Mouse (Mus musculus): ENCODE data around the gene Metap2. TPM values are rescaled to one million over a fixed set of nuclear protein-coding genes. Genes with fewer than 3 reads are reported as not detected.

Gene Metap2
- polyA plus RNA-seq (2015; fragmentation: Nextera tagmentation; extraction: Ambion mirVana): 171 and 175 TPM in 2 replicates

DNA sequence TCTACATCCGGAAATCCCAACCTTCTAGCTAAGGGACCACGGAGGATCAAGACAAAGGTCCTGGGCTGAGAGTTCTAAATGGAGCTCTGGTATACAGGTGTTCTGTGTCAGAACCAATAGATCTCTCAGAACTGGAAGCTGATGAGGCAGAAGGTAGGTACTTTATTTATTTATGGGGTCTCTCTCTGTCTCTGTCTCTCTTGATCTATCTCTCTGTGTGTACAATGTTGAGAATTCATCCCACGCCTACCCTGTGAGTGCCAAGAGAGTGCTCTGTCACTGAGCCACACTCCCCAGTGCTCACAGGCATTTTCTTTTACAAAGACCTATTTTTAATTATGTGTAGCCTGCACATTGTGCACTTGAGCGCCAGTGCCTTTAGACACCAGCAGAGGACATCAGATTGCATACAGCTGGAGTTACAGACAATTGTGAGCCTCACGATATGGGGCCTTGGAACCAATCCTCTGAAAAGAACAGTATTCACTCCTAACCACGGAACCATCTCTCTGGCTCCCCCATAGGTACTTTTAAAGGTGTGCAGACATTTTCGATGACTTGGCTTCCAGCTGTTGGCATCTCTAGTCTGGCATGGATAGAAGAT lies at the start of gene Metap2:
Gene Metap2, minus strand, starts transcription at position 51 of the 604 bp plus-strand sequence.
- no peak within 1 kb of the TSS for H3K27ac ChIP-seq (replicated peaks)
- no peaks in the 10 kb centered on the region for H3K9me3 ChIP-seq
- H3K4me3 ChIP-seq: no peak within 1 kb of the TSS
- H3K4me2 ChIP-seq: no peak within 1 kb of the TSS
- no peaks in the 10 kb centered on the region for H3K4me1 ChIP-seq (replicated peaks)
- 67% methylated on average over 7 of the region's 7 CpGs for WGBS
- H3K36me3 ChIP-seq: no peaks in the 10 kb centered on the region
- no peaks in the 10 kb centered on the region for H3K27me3 ChIP-seq
- no peak for ATAC-seq (ENCODE audit: low read depth)
- no peak within 1 kb of the TSS for H3K9ac ChIP-seq

DNA sequence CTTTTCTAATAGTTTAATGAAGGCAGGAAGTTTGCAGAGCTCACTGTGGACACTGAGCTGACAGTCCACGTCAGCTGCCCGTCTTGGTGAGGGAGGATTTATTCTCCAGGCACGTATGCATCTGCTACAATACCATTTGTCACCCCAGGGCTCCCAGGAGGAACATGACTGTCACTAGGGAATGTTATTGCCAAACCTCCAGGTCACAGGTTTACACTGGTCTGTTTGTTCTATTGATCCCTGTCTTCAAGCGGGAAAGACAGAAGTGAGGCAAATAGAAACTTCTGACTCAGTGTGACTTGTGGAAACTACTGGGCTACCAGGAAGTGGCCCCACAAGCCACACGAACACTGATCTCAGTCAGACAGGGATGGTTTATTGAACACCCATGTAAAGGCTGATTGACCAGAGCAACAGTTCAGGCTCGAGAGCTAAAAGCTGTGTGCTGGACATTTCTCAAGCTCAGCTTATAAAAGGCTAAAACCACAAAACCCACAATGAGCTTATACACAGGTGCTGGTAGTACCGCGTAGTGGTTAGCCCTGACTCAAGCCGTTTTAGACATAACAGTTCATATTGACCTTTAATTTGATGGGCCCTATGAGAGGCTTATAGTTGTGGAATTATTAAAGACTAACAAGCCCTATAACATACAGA lies 49.1 kb upstream of the Metap2 start:
- 53% methylated on average over 9 of the region's 9 CpGs for WGBS
- no peak for ATAC-seq (ENCODE audit: low read depth)
- 0 out of 2 replicates have a peak overlapping the region, but pooled peaks have one; percentile 13 for H3K27ac ChIP-seq (replicated peaks)

DNA sequence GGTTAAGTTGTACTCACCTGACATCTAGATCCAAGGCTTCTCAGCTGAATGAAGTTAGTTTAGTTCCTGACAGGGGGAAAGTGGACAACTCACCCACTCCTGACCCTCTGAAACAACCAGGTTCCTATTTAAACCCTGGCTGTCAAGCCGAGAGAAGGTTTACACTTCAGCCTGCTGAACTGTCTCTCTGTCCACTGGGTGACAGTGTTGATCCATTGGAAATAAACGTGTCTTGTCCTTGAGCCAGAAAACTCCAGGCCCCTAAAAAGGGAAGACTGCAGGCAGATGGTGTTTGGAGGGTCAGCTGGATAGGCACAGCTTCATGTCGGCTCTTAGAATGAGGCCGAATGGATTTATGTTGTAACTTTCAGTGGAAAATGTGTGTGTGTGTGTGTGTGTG lies 48.5 kb upstream of the Metap2 start:
- Histone ChIP-seq H3K27me3 (no peaks in the 10 kb centered on the region), H3K4me1 (replicated peaks) (peaks cover 27% of the 10 kb centered on the region), H3K9ac (no peak overlapping the region), H3K9me3 (no peaks in the 10 kb centered on the region), H3K4me2 (no peak overlapping the region), H3K4me3 (no peak overlapping the region), H3K36me3 (no peaks in the 10 kb centered on the region), H3K27ac (replicated peaks) (0 out of 2 replicates have a peak overlapping the region, but pooled peaks have one; percentile 13)
- 0 out of 2 replicates have a peak, but pooled peaks have one; percentile 59 for ATAC-seq (ENCODE audit: low read depth)
- 18% methylated on average over 4 of the region's 4 CpGs for WGBS

More for the DNA sequence above, 49.1 kb upstream of the Metap2 start:
- H3K36me3 ChIP-seq: no peaks in the 10 kb centered on the region
- no peak overlapping the region for H3K4me3 ChIP-seq
- H3K9ac ChIP-seq: no peak overlapping the region
- no peaks in the 10 kb centered on the region for H3K27me3 ChIP-seq
- peaks cover 27% of the 10 kb centered on the region for H3K4me1 ChIP-seq (replicated peaks)
- H3K4me2 ChIP-seq: no peak overlapping the region
- no peaks in the 10 kb centered on the region for H3K9me3 ChIP-seq

DNA sequence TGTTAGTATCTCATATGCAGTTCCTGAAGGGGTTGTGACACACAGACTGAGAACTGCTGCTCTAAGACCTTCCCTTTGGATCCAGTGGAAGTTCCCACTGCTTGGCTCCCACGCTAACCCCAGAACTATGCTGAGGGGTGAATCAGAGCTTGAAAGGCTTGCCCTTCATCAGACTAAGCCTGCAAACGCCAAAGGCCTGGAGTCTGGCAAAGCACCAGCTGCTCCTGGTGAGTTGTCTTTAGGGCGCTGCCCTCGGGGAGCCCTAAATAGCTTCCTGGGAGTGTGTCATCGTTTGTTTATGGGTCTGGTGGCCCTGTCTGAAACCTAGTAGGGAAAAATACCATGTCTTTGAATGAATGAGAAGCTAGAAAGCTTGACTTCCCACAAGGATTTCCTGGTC lies 47.3 kb upstream of the Metap2 start:
- Histone ChIP-seq H3K9ac (no peak overlapping the region), H3K27ac (replicated peaks) (no peak overlapping the region), H3K4me2 (no peak overlapping the region), H3K4me1 (replicated peaks) (peaks cover 27% of the 10 kb centered on the region), H3K9me3 (no peaks in the 10 kb centered on the region), H3K36me3 (no peaks in the 10 kb centered on the region), H3K27me3 (no peaks in the 10 kb centered on the region), H3K4me3 (no peak overlapping the region)
- WGBS: 29% methylated on average over 5 of the region's 5 CpGs
- ATAC-seq (ENCODE audit: low read depth): no peak

DNA sequence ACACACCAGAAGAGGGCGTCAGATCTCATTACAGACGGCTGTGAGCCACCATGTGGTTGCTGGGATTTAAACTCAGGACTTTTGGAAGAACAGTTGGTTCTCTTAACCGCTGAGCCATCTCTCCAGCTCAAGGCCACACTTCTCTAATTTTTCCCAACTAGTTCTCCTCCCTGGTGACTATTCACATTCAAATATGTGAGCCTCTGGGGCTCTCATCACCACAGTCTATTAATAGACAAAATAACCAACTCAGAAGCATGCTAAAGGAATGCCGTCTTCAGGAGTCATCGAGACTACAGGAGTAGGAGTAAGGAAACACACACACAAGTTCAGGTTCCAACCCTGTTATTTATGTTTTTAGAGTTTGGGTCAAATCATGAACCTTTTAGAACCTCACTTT lies 43.4 kb upstream of the Metap2 start:
- Histone ChIP-seq H3K4me2 (no peak overlapping the region), H3K36me3 (no peaks in the 10 kb centered on the region), H3K27me3 (no peaks in the 10 kb centered on the region), H3K9ac (no peak overlapping the region), H3K9me3 (no peaks in the 10 kb centered on the region), H3K4me1 (replicated peaks) (peaks cover 15% of the 10 kb centered on the region), H3K4me3 (no peak overlapping the region), H3K27ac (replicated peaks) (no peak overlapping the region)
- 86% methylated on average over 5 of the region's 5 CpGs for WGBS
- ATAC-seq (ENCODE audit: low read depth): no peak

DNA sequence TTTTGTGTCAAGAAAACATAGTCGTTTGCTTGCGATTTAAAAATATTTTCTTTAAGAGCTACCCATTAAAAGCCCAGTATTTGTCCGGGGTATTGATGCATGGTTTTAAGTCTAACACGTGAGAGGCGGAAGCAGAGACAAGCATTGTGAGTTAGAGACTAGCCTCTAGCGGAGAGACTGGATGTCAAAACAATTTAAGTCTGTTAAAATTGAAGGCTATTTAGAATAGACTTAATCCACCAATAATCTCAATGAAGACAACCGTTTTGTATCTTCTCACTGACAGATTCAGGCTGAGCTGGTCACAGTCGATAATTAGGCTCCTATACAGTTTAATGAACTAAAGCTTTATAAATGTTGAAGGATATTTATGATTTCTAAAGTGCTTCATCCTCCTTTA lies 42.8 kb upstream of the Metap2 start:
- H3K9ac ChIP-seq: no peak overlapping the region
- no peak overlapping the region for H3K4me3 ChIP-seq
- WGBS: 89% methylated on average over 8 of the region's 8 CpGs
- H3K27ac ChIP-seq (replicated peaks): no peak overlapping the region
- no peaks in the 10 kb centered on the region for H3K9me3 ChIP-seq
- no peak overlapping the region for H3K4me2 ChIP-seq
- no peaks in the 10 kb centered on the region for H3K27me3 ChIP-seq
- peaks cover 10% of the 10 kb centered on the region for H3K4me1 ChIP-seq (replicated peaks)
- H3K36me3 ChIP-seq: no peaks in the 10 kb centered on the region
- ATAC-seq (ENCODE audit: low read depth): no peak

DNA sequence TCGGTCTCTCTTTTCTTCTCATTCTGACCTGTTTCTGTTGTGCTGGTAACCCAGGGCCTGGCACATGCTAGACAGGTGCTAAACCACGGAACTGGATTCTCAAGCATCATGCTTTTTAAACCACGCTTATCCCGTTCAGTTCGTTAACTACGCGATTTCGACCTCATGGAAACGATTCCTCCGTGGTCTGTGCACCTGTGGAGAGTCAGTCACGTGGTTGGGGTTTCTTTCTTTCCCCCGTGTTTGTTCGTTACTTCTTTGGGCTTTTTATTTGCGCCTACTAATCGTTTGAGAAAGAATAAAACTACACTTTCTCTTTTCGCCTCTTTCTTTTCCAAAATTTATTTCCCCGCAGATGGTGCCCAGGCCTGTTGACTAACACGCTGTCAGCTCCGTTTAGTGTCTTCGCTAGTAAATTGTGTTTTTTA lies 42.0 kb upstream of the Metap2 start:
- 81% methylated on average over 20 of the region's 20 CpGs for WGBS
- ATAC-seq (ENCODE audit: low read depth): no peak
- H3K36me3 ChIP-seq: no peaks in the 10 kb centered on the region
- H3K27me3 ChIP-seq: no peaks in the 10 kb centered on the region
- H3K4me3 ChIP-seq: no peak overlapping the region
- no peak overlapping the region for H3K4me2 ChIP-seq
- H3K27ac ChIP-seq (replicated peaks): no peak overlapping the region
- peaks cover 10% of the 10 kb centered on the region for H3K4me1 ChIP-seq (replicated peaks)
- no peaks in the 10 kb centered on the region for H3K9me3 ChIP-seq
- no peak overlapping the region for H3K9ac ChIP-seq

DNA sequence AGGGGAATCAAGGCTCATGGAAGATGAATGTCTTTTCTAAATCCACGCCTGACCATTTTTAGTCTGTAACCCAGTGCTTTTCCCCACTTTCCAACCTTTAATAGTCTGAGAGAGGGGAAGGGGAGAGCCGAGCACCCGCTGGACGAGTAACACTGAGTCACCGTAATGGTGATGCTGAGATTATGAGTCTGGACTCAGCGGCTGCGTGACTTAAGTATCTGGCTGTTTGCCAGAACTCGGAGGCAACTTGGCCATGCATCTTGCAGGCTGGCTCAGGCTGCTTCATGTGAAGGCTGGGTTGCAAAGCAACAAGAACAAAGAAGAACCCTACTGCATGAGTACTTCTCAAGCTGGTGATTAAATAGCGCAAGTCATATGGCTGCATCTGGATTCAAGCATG lies 37.1 kb upstream of the Metap2 start:
- Histone ChIP-seq H3K4me1 (replicated peaks) (peaks cover 8% of the 10 kb centered on the region; the same call in 1 of the 2 replicates), H3K9ac (no peak overlapping the region), H3K4me3 (no peak overlapping the region), H3K9me3 (no peaks in the 10 kb centered on the region), H3K27ac (replicated peaks) (no peak overlapping the region), H3K4me2 (no peak overlapping the region), H3K27me3 (no peaks in the 10 kb centered on the region), H3K36me3 (no peaks in the 10 kb centered on the region)
- ATAC-seq (ENCODE audit: low read depth): peak; percentile 23; the same call in 1 of the 2 replicates
- 52% methylated on average over 9 of the region's 9 CpGs for WGBS

DNA sequence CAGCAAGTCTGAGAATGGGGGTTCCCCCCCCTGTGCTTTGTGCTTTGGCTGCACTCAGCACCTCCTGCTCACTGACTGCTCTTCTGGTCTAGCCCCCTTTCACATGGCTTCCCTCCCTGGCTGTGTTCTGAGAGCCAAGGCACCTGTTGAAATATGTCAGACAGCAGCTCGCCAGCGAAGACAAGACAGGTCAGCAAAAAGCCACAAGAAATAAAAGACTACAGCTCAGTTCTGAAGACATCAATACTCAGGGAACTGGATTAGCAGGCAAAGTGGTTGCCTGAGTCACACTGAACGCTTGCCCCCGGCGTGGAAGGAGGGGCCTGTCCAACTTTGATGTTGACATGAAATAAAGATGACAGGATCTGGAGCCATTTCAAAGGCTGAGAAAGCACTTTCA lies 36.0 kb upstream of the Metap2 start:
- Histone ChIP-seq H3K36me3 (no peaks in the 10 kb centered on the region), H3K9ac (no peak overlapping the region), H3K27ac (replicated peaks) (no peak overlapping the region), H3K4me2 (no peak overlapping the region), H3K4me3 (no peak overlapping the region), H3K27me3 (no peaks in the 10 kb centered on the region), H3K9me3 (no peaks in the 10 kb centered on the region), H3K4me1 (replicated peaks) (peaks cover 8% of the 10 kb centered on the region; the same call in 1 of the 2 replicates)
- ATAC-seq (ENCODE audit: low read depth): no peak
- 81% methylated on average over 5 of the region's 5 CpGs for WGBS

DNA sequence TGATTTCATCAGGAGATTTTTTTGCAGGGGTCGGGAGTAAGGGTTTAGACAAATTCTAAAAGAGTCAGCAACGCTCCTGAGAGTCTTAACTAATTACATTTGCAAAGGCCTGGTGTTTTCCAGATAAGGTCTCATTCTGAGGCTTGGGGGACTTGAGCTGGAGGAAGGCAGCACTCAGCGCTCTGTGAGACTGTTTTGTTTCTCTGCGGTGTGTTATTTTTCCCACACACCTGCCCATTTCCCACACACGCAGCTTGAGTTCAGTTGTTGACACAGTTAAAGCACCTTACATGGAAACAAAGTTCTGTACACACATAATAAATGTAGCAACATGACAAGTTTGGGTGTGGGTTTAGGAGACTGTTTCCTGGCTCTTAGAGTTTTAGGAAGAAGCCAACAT lies 35.1 kb upstream of the Metap2 start:
- Histone ChIP-seq H3K27ac (replicated peaks) (no peak overlapping the region), H3K36me3 (no peaks in the 10 kb centered on the region), H3K9ac (no peak overlapping the region), H3K4me1 (replicated peaks) (peaks cover 8% of the 10 kb centered on the region; the same call in 1 of the 2 replicates), H3K4me2 (no peak overlapping the region), H3K4me3 (no peak overlapping the region), H3K27me3 (no peaks in the 10 kb centered on the region), H3K9me3 (0 out of 2 replicates have a peak, but pooled peaks cover 5% of the 10 kb centered on the region)
- WGBS: 79% methylated on average over 5 of the region's 5 CpGs
- ATAC-seq (ENCODE audit: low read depth): no peak

DNA sequence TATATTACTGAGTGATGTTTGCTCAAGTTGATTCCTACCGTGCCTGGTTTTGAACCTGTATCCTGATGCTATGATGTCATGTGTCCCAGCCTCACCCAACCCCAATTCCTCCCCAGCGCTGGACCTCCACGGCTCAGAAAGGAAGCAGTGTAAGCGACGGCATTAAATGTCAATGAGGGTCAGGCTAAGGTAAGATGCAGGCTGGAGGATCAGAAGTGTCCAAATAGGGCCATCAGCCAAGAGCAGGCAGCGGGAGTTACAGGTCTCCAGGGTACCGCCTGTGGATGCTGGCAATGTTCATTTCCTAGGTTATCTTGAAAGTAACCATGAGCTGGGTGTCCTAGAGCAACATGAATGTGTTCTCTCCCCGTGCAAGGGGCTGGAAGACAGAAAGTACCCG lies 34.5 kb upstream of the Metap2 start:
- no peak overlapping the region for H3K4me3 ChIP-seq
- H3K9me3 ChIP-seq: 0 out of 2 replicates have a peak, but pooled peaks cover 8% of the 10 kb centered on the region
- 84% methylated on average over 9 of the region's 9 CpGs for WGBS
- H3K4me2 ChIP-seq: no peak overlapping the region
- no peaks in the 10 kb centered on the region for H3K36me3 ChIP-seq
- H3K4me1 ChIP-seq (replicated peaks): peaks cover 8% of the 10 kb centered on the region; the same call in 1 of the 2 replicates
- no peak overlapping the region for H3K9ac ChIP-seq
- H3K27ac ChIP-seq (replicated peaks): no peak overlapping the region
- H3K27me3 ChIP-seq: no peaks in the 10 kb centered on the region
- no peak for ATAC-seq (ENCODE audit: low read depth)

DNA sequence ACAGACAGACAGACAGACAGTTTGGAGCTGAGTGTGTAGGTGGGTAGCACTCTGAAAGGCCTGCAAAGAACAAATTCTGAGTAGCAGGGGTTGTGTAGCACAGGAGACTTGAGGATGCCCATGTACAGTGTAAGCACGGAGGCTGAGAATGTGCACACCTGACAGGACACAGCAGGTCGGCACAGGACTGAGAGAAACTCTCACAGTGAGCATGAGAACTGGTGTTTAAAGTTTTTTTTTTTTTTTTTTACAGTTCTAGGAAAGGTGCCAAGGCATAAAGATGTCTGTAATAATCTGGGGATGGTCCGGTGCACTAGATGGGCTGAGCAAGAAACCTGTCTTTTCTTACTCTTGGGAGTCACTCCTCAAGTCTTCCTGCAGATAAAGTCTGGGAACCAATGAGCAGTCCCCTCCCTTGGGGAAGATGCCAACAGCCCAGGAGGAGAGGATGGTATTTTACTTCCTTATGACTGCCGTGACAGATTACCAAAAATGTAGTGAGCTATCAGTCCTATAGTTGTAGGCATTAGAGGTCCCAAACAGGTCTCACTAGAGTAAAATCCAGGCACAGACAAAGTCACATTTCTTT lies 33.4 kb upstream of the Metap2 start:
- H3K4me3 ChIP-seq: no peak overlapping the region
- H3K9me3 ChIP-seq: 0 out of 2 replicates have a peak, but pooled peaks cover 8% of the 10 kb centered on the region
- ATAC-seq (ENCODE audit: low read depth): no peak
- peaks cover 8% of the 10 kb centered on the region; the same call in 1 of the 2 replicates for H3K4me1 ChIP-seq (replicated peaks)
- H3K4me2 ChIP-seq: no peak overlapping the region
- WGBS: 85% methylated on average over 4 of the region's 4 CpGs
- H3K27me3 ChIP-seq: no peaks in the 10 kb centered on the region
- H3K36me3 ChIP-seq: no peaks in the 10 kb centered on the region
- no peak overlapping the region for H3K27ac ChIP-seq (replicated peaks)
- no peak overlapping the region for H3K9ac ChIP-seq
